Mouse (Mus musculus) forebrain, embryonic 16.5 days (tissue): ENCODE results near the gene 4933428G20Rik. TPM values are rescaled to one million over a fixed set of nuclear protein-coding genes. Genes with fewer than 3 reads are reported as not detected.
A peak's percentile ranks its signal among the peaks of the same experiment; 100 is the strongest.

ENCODE experiments used
- ATAC-seq: fragments of 200-750 bp; cut with Nextera tagmentation; 2 replicates; pipeline ENCODE4 v1.8.0; 2017; ENCODE audit warnings: mild to moderate bottlenecking, moderate library complexity
- H3K27ac ChIP-seq: fragments of 300-500 bp; sonication (generic); 2 replicates; pipeline ENCODE4 v1.5.1; 2014; ENCODE audit warnings: low read length, control low read depth
- H3K27me3 ChIP-seq: fragments of 300-500 bp; sonication (generic); replicated peaks from 2 replicates; pipeline ENCODE4 v1.6.1; 2014; ENCODE audit warnings: low read length; ENCODE audit not compliant: control insufficient read depth, insufficient read depth
- H3K36me3 ChIP-seq: fragments of 300-500 bp; sonication (generic); 2 replicates; pipeline ENCODE4 v1.6.1; 2014; ENCODE audit not compliant: control insufficient read depth, insufficient read depth
- H3K4me1 ChIP-seq: fragments of 300-500 bp; sonication (generic); replicated peaks from 2 replicates; pipeline ENCODE4 v1.6.1; 2014; ENCODE audit warnings: low read length; ENCODE audit not compliant: control insufficient read depth, insufficient read depth
- H3K4me2 ChIP-seq: fragments of 300-500 bp; sonication (generic); 2 replicates; pipeline ENCODE4 v1.6.1; 2014; ENCODE audit warnings: mild to moderate bottlenecking, low read length, control low read depth
- H3K4me3 ChIP-seq: fragments of 300-500 bp; sonication (generic); replicated peaks from 2 replicates; pipeline ENCODE4 v1.5.1; 2014; ENCODE audit warnings: mild to moderate bottlenecking, low read length, control low read depth
- H3K9ac ChIP-seq: fragments of 300-500 bp; sonication (generic); replicated peaks from 2 replicates; pipeline ENCODE4 v1.6.1; 2014; ENCODE audit warnings: low read depth, low read length, control low read depth
- H3K9me3 ChIP-seq: fragments of 300-500 bp; sonication (generic); 2 replicates; pipeline ENCODE4 v1.6.1; 2016; ENCODE audit warnings: low read length; ENCODE audit not compliant: control insufficient read depth
- WGBS: fragments of 180-500 bp; shearing (Covaris S2); extraction: QIAGEN DNeasy Blood & Tissue Kit; methylation state at CpG from one replicate; pipeline ENCODE4 v1.1.7; 2014; 5-methylcytosine and 5-hydroxymethylcytosine counted together
- polyA plus RNA-seq: library from polyadenylated mRNA; unstranded; fragments of >200 nt; fragmentation: Nextera tagmentation; extraction: Ambion mirVana; gene quantifications from 2 replicates; pipeline ENCODE4 v1.2.1, GENCODE M21; 2015

4933428G20Rik gene
- polyA plus RNA-seq, 1 experiment from 2014 or later = 1.2 TPM

- H3K4me3 ChIP-seq = no peak overlapping the region
- H3K9me3 ChIP-seq = no peaks in the 10 kb centered on the region
- no peak for ATAC-seq
- no peaks in the 10 kb centered on the region for H3K36me3 ChIP-seq
- H3K27me3 ChIP-seq = 0 out of 2 replicates have a peak, but pooled peaks cover 3% of the 10 kb centered on the region
- H3K4me1 ChIP-seq = peaks cover 55% of the 10 kb centered on the region
- no peak overlapping the region for H3K4me2 ChIP-seq
- no peak overlapping the region for H3K9ac ChIP-seq
- H3K27ac ChIP-seq = no peak overlapping the region
- WGBS = 86% methylated on average over 22 of the region's 22 CpGs
Observed at GRCm38 (mm10) chr11:97542171-97543150, 42.3 kb upstream of the 4933428G20Rik start.

GRCm38 (mm10) chr11:97540604-97541003, 40.5 kb upstream of the 4933428G20Rik start:
- Histone ChIP-seq H3K4me1 (peaks cover 55% of the 10 kb centered on the region), H3K4me2 (no peak overlapping the region), H3K27me3 (peaks cover 9% of the 10 kb centered on the region), H3K9ac (no peak overlapping the region), H3K4me3 (no peak overlapping the region), H3K36me3 (no peaks in the 10 kb centered on the region), H3K27ac (peak overlapping the region; percentile 35; the same call in 1 of the 2 replicates), H3K9me3 (no peaks in the 10 kb centered on the region)
- 9% methylated on average over 3 of the region's 3 CpGs for WGBS
- peak; percentile 54 for ATAC-seq

- Histone ChIP-seq H3K36me3 (no peaks in the 10 kb centered on the region), H3K4me2 (no peak overlapping the region), H3K27ac (no peak overlapping the region), H3K4me3 (no peak overlapping the region), H3K27me3 (peaks cover 13% of the 10 kb centered on the region), H3K9me3 (no peaks in the 10 kb centered on the region), H3K9ac (no peak overlapping the region), H3K4me1 (peaks cover 57% of the 10 kb centered on the region)
- no peak for ATAC-seq
- 53% methylated on average over 3 of the region's 3 CpGs for WGBS
Observed at GRCm38 (mm10) chr11:97540136-97540535, 40.0 kb upstream of the 4933428G20Rik start.

GRCm38 (mm10) chr11:97539622-97540021, 39.5 kb upstream of the 4933428G20Rik start:
- H3K27ac ChIP-seq = no peak overlapping the region
- no peak overlapping the region for H3K4me2 ChIP-seq
- H3K4me1 ChIP-seq = peaks cover 62% of the 10 kb centered on the region
- H3K27me3 ChIP-seq = peaks cover 13% of the 10 kb centered on the region
- no peak for ATAC-seq
- WGBS = 55% methylated on average over 5 of the region's 5 CpGs
- H3K4me3 ChIP-seq = no peak overlapping the region
- no peaks in the 10 kb centered on the region; the same call in 1 of the 2 replicates for H3K36me3 ChIP-seq
- H3K9ac ChIP-seq = no peak overlapping the region
- H3K9me3 ChIP-seq = no peaks in the 10 kb centered on the region

GRCm38 (mm10) chr11:97537580-97538089, 37.5 kb upstream of the 4933428G20Rik start:
- WGBS = 11% methylated on average over 12 of the region's 12 CpGs
- H3K9ac ChIP-seq = peak overlapping the region; percentile 7; the same call in 1 of the 2 replicates
- H3K36me3 ChIP-seq = peaks cover 4% of the 10 kb centered on the region
- H3K4me1 ChIP-seq = peaks cover 54% of the 10 kb centered on the region
- no peak overlapping the region; the same call in none of the 2 replicates for H3K4me3 ChIP-seq
- no peaks in the 10 kb centered on the region for H3K9me3 ChIP-seq
- H3K27ac ChIP-seq = peak overlapping the region; percentile 29; the same call in 1 of the 2 replicates
- peaks cover 23% of the 10 kb centered on the region for H3K27me3 ChIP-seq
- H3K4me2 ChIP-seq = peak overlapping the region; percentile 53
- no peak; the same call in 1 of the 2 replicates for ATAC-seq

GRCm38 (mm10) chr11:97536835-97537579, 36.9 kb upstream of the 4933428G20Rik start:
- peak overlapping the region; percentile 55 for H3K9ac ChIP-seq
- H3K4me2 ChIP-seq = peak overlapping the region; percentile 53
- peak; percentile 43 for ATAC-seq
- WGBS = 2% methylated on average over 35 of the region's 36 CpGs
- peaks cover 23% of the 10 kb centered on the region for H3K27me3 ChIP-seq
- peaks cover 54% of the 10 kb centered on the region for H3K4me1 ChIP-seq
- H3K36me3 ChIP-seq = peaks cover 4% of the 10 kb centered on the region
- peak overlapping the region; percentile 29; the same call in 1 of the 2 replicates for H3K27ac ChIP-seq
- H3K4me3 ChIP-seq = peak overlapping the region; percentile 31
- no peaks in the 10 kb centered on the region for H3K9me3 ChIP-seq

- no peak overlapping the region for H3K4me3 ChIP-seq
- ATAC-seq = no peak
- WGBS = 34% methylated on average over 35 of the region's 35 CpGs
- H3K9me3 ChIP-seq = no peaks in the 10 kb centered on the region
- no peak overlapping the region for H3K27ac ChIP-seq
- peaks cover 4% of the 10 kb centered on the region for H3K36me3 ChIP-seq
- H3K4me1 ChIP-seq = peaks cover 58% of the 10 kb centered on the region
- peaks cover 23% of the 10 kb centered on the region for H3K27me3 ChIP-seq
- H3K9ac ChIP-seq = no peak overlapping the region
- H3K4me2 ChIP-seq = peak overlapping the region; percentile 53; the same call in 1 of the 2 replicates
Observed at GRCm38 (mm10) chr11:97536083-97536747, 36.1 kb upstream of the 4933428G20Rik start.

GRCm38 (mm10) chr11:97535660-97536059, 35.5 kb upstream of the 4933428G20Rik start:
- Histone ChIP-seq H3K9ac (no peak overlapping the region), H3K4me3 (no peak overlapping the region), H3K27ac (no peak overlapping the region), H3K4me2 (no peak overlapping the region), H3K36me3 (peaks cover 4% of the 10 kb centered on the region), H3K9me3 (no peaks in the 10 kb centered on the region), H3K4me1 (peaks cover 54% of the 10 kb centered on the region), H3K27me3 (peaks cover 23% of the 10 kb centered on the region)
- ATAC-seq = no peak
- WGBS = 61% methylated on average over 4 of the region's 5 CpGs
